ENCODE assay signal across 10 mouse cellular contexts in the genomic region with DNA sequence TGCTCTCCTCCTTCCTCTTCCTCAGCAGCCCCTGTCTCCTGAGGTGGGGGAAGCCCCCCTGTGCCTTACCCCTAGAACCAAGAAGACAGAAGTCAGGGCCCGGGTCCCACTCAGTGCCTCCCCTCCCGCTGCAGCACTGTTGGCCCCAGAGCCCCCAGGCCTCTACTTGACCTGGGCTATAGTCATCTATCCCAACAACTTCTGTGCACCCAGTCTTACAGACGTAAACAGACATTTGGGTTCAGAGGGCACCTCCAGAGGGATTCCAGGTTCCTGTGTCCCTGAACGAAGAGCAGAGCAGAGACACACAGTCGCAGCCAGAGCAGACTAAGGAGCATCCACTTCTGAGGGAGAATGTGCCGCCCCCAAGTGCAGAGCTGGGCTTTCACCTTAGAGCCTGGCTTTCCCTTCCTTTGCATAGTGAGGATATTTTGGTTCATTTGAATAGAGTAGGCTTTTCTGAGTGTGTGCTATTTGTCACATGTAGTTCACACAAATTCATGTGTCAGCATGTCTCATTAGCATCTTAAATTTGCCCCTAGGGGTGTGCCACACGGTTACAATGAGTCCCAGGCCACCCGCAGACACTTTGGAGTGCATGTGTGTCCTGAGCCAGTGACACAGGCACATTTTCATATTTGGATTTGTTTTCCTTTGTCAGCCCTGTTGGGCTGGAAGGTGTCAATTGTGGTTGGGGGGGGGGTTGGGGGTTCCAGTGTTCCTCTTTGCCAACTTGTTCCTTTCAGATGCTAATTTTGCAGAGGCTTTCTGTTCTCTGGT. TPM values are rescaled to one million over a fixed set of nuclear protein-coding genes. Genes with fewer than 3 reads are reported as not detected.
DNase-seq lines count a peak whose midpoint lies in the region; ATAC-seq and TF ChIP-seq lines count a peak whose summit lies in the region.
"Had no signal": no experiment of that assay in that cellular context is flagged by ENCODE, and none has a peak within 500 bp of the region (broad histone marks: within the 10 kb centered on the region; RNA-seq: fewer than 3 reads in every experiment).

No protein-coding gene starts in this region.

- ATAC-seq in intestine, embryonic 16.5 days: no peak
- ATAC-seq in intestine, postnatal 0 days: no peak
- ATAC-seq in forebrain, embryonic 13.5 days: peak; percentile 67
- no peak for ATAC-seq in limb, embryonic 12.5 days (ENCODE audit: insufficient number of reproducible peaks, insufficient read depth, low FRiP score, low TSS enrichment, low read depth)

- no peak overlapping the region for H3K4me3 ChIP-seq in intestine, embryonic 16.5 days (ENCODE audit: low read length)
- no peak overlapping the region for H3K4me3 ChIP-seq in intestine, postnatal 0 days (ENCODE audit: low read depth, low read length)
- H3K4me3 ChIP-seq in forebrain, embryonic 13.5 days: no peak overlapping the region
- no peak overlapping the region for H3K4me3 ChIP-seq in limb, embryonic 12.5 days (replicated peaks)
- H3K4me3 ChIP-seq in olfactory bulb, adult 2 months (ENCODE audit: insufficient read depth, low read depth, low read length): no peak overlapping the region
- H3K4me3 ChIP-seq: liver, embryonic 13.5 days had no signal

- no peak for TF ChIP-seq CTCF in intestine, postnatal 0 days (IDR thresholded peaks at IDR 0.05; ENCODE audit: low read depth)
- TF ChIP-seq CTCF in olfactory bulb, adult 2 months (IDR thresholded peaks at IDR 0.05; ENCODE audit: insufficient read depth, low read depth, low read length): 0 out of 2 replicates have a peak, but pooled peaks have one; percentile 7

- peak overlapping the region; percentile 21; the same call in 1 of the 2 replicates for H3K9ac ChIP-seq in intestine, embryonic 16.5 days (ENCODE audit: low read depth, low read length)
- H3K9ac ChIP-seq in intestine, postnatal 0 days (ENCODE audit: low read depth, low read length): no peak overlapping the region
- peak overlapping the region; percentile 13; the same call in 1 of the 2 replicates for H3K9ac ChIP-seq in forebrain, embryonic 13.5 days
- H3K9ac ChIP-seq in limb, embryonic 12.5 days (replicated peaks): peak overlapping the region; percentile 18; the same call in 1 of the 2 replicates
- H3K9ac ChIP-seq: liver, embryonic 13.5 days had no signal

- no peak overlapping the region for H3K27ac ChIP-seq in intestine, embryonic 16.5 days (ENCODE audit: low read length)
- H3K27ac ChIP-seq in intestine, postnatal 0 days (ENCODE audit: low read depth, low read length): no peak overlapping the region
- peak overlapping the region; percentile 85 for H3K27ac ChIP-seq in forebrain, embryonic 13.5 days
- H3K27ac ChIP-seq in limb, embryonic 12.5 days: peak overlapping the region; percentile 59
- peak overlapping the region; percentile 53; the same call in 1 of the 2 replicates for H3K27ac ChIP-seq in olfactory bulb, adult 2 months (ENCODE audit: insufficient read depth, low read depth, low read length)
- H3K27ac ChIP-seq: liver, embryonic 13.5 days had no signal

- H3K4me2 ChIP-seq in intestine, embryonic 16.5 days (ENCODE audit: low read depth, low read length): no peak overlapping the region
- no peak overlapping the region for H3K4me2 ChIP-seq in intestine, postnatal 0 days (replicated peaks; ENCODE audit: low read depth)
- 0 out of 2 replicates have a peak overlapping the region, but pooled peaks have one; percentile 7 for H3K4me2 ChIP-seq in forebrain, embryonic 13.5 days
- H3K4me2 ChIP-seq in limb, embryonic 12.5 days: no peak overlapping the region
- H3K4me2 ChIP-seq: liver, embryonic 13.5 days had no signal

- DNase-seq in ovary, adult 18-20 months (ENCODE audit: low spot score): no peak
- no peak for DNase-seq in cerebellum, postnatal 36 days
- no peak for DNase-seq in cerebellum, postnatal 14 days
- DNase-seq: liver, embryonic 13.5 days; thymus, adult 2 months had no signal

- 61% methylated on average over 8 of the region's 8 CpGs for WGBS in intestine, embryonic 16.5 days
- 70% methylated on average over 8 of the region's 8 CpGs for WGBS in intestine, postnatal 0 days
- WGBS in forebrain, embryonic 13.5 days: 9% methylated on average over 8 of the region's 8 CpGs
- 37% methylated on average over 8 of the region's 8 CpGs for WGBS in limb, embryonic 12.5 days
- WGBS in olfactory bulb, adult 2 months: 54% methylated on average over 8 of the region's 8 CpGs

- H3K9me3 ChIP-seq in intestine, embryonic 16.5 days (ENCODE audit: control insufficient read depth, low read length): no peaks in the 10 kb centered on the region
- H3K9me3 ChIP-seq in intestine, postnatal 0 days (ENCODE audit: control insufficient read depth): no peaks in the 10 kb centered on the region
- H3K9me3 ChIP-seq in forebrain, embryonic 13.5 days (replicated peaks): no peaks in the 10 kb centered on the region
- H3K9me3 ChIP-seq in limb, embryonic 12.5 days: no peaks in the 10 kb centered on the region
- H3K9me3 ChIP-seq: liver, embryonic 13.5 days had no signal

- no peaks in the 10 kb centered on the region for H3K27me3 ChIP-seq in intestine, embryonic 16.5 days (replicated peaks; ENCODE audit: control insufficient read depth, insufficient read depth, low read length)
- H3K27me3 ChIP-seq in intestine, postnatal 0 days (replicated peaks; ENCODE audit: control insufficient read depth, insufficient read depth, low read length): no peaks in the 10 kb centered on the region
- H3K27me3 ChIP-seq in forebrain, embryonic 13.5 days: no peaks in the 10 kb centered on the region; the same call in 1 of the 2 replicates
- H3K27me3 ChIP-seq in limb, embryonic 12.5 days: peaks cover 14% of the 10 kb centered on the region; the same call in 1 of the 2 replicates
- H3K27me3 ChIP-seq: liver, embryonic 13.5 days had no signal

- TF ChIP-seq POLR2A in olfactory bulb, adult 2 months (IDR thresholded peaks at IDR 0.05; ENCODE audit: insufficient read depth, low read depth, low read length): no peak

- H3K4me1 ChIP-seq in intestine, embryonic 16.5 days (ENCODE audit: control insufficient read depth, insufficient read depth, low read length): peaks cover 11% of the 10 kb centered on the region
- no peaks in the 10 kb centered on the region for H3K4me1 ChIP-seq in intestine, postnatal 0 days (replicated peaks; ENCODE audit: control insufficient read depth, insufficient read depth, low read length)
- peaks cover 75% of the 10 kb centered on the region for H3K4me1 ChIP-seq in forebrain, embryonic 13.5 days
- H3K4me1 ChIP-seq in limb, embryonic 12.5 days (replicated peaks): peaks cover 62% of the 10 kb centered on the region
- H3K4me1 ChIP-seq in olfactory bulb, adult 2 months (ENCODE audit: control insufficient read depth, insufficient read depth, low read length): peaks cover 76% of the 10 kb centered on the region

- no peaks in the 10 kb centered on the region for H3K36me3 ChIP-seq in intestine, embryonic 16.5 days (ENCODE audit: control insufficient read depth, insufficient read depth, low read length)
- no peaks in the 10 kb centered on the region for H3K36me3 ChIP-seq in intestine, postnatal 0 days (ENCODE audit: control insufficient read depth, insufficient read depth)
- no peaks in the 10 kb centered on the region for H3K36me3 ChIP-seq in forebrain, embryonic 13.5 days (ENCODE audit: poor library complexity, severe bottlenecking)
- no peaks in the 10 kb centered on the region for H3K36me3 ChIP-seq in limb, embryonic 12.5 days

RNA-seq across cellular contexts. Expression of a gene that starts 22.0 kb away (rescaled TPM):
- 3.1 and 3.2 TPM in 2 replicates for polyA plus RNA-seq in intestine, embryonic 16.5 days (2015; fragmentation: Nextera tagmentation; extraction: Ambion mirVana)
- polyA plus RNA-seq in intestine, postnatal 0 days (2015; fragmentation: Nextera tagmentation; extraction: Ambion mirVana): 1.1 and 1.2 TPM in 2 replicates
- polyA plus RNA-seq in forebrain, embryonic 13.5 days (2015; fragmentation: Nextera tagmentation; extraction: Ambion mirVana): 0.64 and 0.66 TPM in 2 replicates
- 0.84 and 1.2 TPM in 2 replicates for polyA plus RNA-seq in limb, embryonic 12.5 days (2016; fragmentation: Nextera tagmentation; extraction: Ambion mirVana)
- not detected in 2 replicates for polyA plus RNA-seq in olfactory bulb, adult 2 months (2012; ENCODE audit: insufficient read depth, insufficient read length, low replicate concordance, missing spikeins)

Comparison
In these comparisons a context has a peak if more than half of its experiments do, and no peak if none do; other contexts are left out.
1. H3K27ac ChIP-seq: peak in forebrain, embryonic 13.5 days (single experiment), limb, embryonic 12.5 days (single experiment) and olfactory bulb, adult 2 months (single experiment); none in intestine, embryonic 16.5 days (single experiment) and intestine, postnatal 0 days (single experiment).